Mouse (Mus musculus) MEL (cell line): ENCODE data around the gene 1700047I17Rik2.
"Not testable (repeated sequence)": the region's sequence is repeated elsewhere in the genome, so short reads cannot be mapped to it uniquely, and the experiment has no call there.

Experiments
- BHLHE40 ChIP-seq: IDR thresholded peaks from 2 replicates; pipeline ENCODE4 v1.6.1; 2012; ENCODE audit warnings: low read depth, mild to moderate bottlenecking, inconsistent platforms, low read length, improper control_type of control experiment, borderline replicate concordance
- CTCF ChIP-seq, 3 experiments: IDR thresholded peaks in 2 of 3; conservative IDR thresholded peaks in 1 of 3; 2 replicates each; pipeline ENCODE4 v1.5.1; 2011 to 2012; ENCODE audit warnings: low read length in 3 of 3, low read depth in 2 of 3, mild to moderate bottlenecking in 2 of 3, improper control_type of control experiment in 1 of 3, inconsistent platforms in 1 of 3, mixed read lengths in 1 of 3, moderate library complexity in 1 of 3; ENCODE audit not compliant: control insufficient read depth in 1 of 3, insufficient read depth in 1 of 3, poor library complexity in 1 of 3, severe bottlenecking in 1 of 3
- ELF1 ChIP-seq: IDR thresholded peaks from 2 replicates; pipeline ENCODE4 v1.6.1; 2014; ENCODE audit warnings: low read depth, mild to moderate bottlenecking, inconsistent platforms, low read length, improper control_type of control experiment, moderate library complexity
- EP300 ChIP-seq, 2 experiments: IDR thresholded peaks; 2 replicates each; pipeline ENCODE4 v1.6.1; 2011; ENCODE audit warnings: improper control_type of control experiment in 2 of 2, low read length in 2 of 2, low read depth in 1 of 2, mild to moderate bottlenecking in 1 of 2
- GATA1 ChIP-seq: IDR thresholded peaks from 2 replicates; pipeline ENCODE4 v1.6.1; 2011; ENCODE audit warnings: low read depth, low read length, improper control_type of control experiment
- HCFC1 ChIP-seq: IDR thresholded peaks from 2 replicates; pipeline ENCODE4 v1.6.1; 2012; ENCODE audit warnings: low read depth, mild to moderate bottlenecking, inconsistent platforms, low read length, improper control_type of control experiment, moderate library complexity
- MAZ ChIP-seq: IDR thresholded peaks from 2 replicates; pipeline ENCODE4 v1.6.1; 2012; ENCODE audit warnings: low read depth, mild to moderate bottlenecking, inconsistent platforms, low read length, improper control_type of control experiment
- MXI1 ChIP-seq: IDR thresholded peaks from 2 replicates; pipeline ENCODE4 v1.6.1; 2011; ENCODE audit warnings: mild to moderate bottlenecking, low read depth, low read length, improper control_type of control experiment
- NRF1 ChIP-seq: IDR thresholded peaks from 2 replicates; pipeline ENCODE4 v1.6.1; 2014; ENCODE audit warnings: low read depth, mild to moderate bottlenecking, inconsistent platforms, low read length, improper control_type of control experiment, moderate library complexity; ENCODE audit not compliant: poor library complexity, insufficient read depth, severe bottlenecking
- POLR2A ChIP-seq, 2 experiments: IDR thresholded peaks; 2 replicates each; pipeline ENCODE4 v1.6.1; 2011 to 2012; ENCODE audit warnings: low read length in 2 of 2, mild to moderate bottlenecking in 2 of 2, control low read depth in 1 of 2, improper control_type of control experiment in 1 of 2, low read depth in 1 of 2, moderate library complexity in 1 of 2; ENCODE audit not compliant: control insufficient read depth in 1 of 2, insufficient read depth in 1 of 2, poor library complexity in 1 of 2
- POLR2AphosphoS2 ChIP-seq: IDR thresholded peaks from 2 replicates; pipeline ENCODE4 v1.6.1; 2011; ENCODE audit warnings: low read length, improper control_type of control experiment
- RCOR1 ChIP-seq: IDR thresholded peaks from 2 replicates; pipeline ENCODE4 v1.6.1; 2012; ENCODE audit warnings: low read depth, mild to moderate bottlenecking, inconsistent platforms, low read length, improper control_type of control experiment
- TCF12 ChIP-seq: IDR thresholded peaks from 2 replicates; pipeline ENCODE4 v1.6.1; 2014; ENCODE audit warnings: low read depth, mild to moderate bottlenecking, inconsistent platforms, low read length, improper control_type of control experiment, moderate library complexity
- UBTF ChIP-seq: IDR thresholded peaks from 2 replicates; pipeline ENCODE4 v1.6.1; 2012; ENCODE audit warnings: low read depth, mild to moderate bottlenecking, inconsistent platforms, low read length, improper control_type of control experiment, moderate library complexity, borderline replicate concordance; ENCODE audit not compliant: insufficient read depth

DNA sequence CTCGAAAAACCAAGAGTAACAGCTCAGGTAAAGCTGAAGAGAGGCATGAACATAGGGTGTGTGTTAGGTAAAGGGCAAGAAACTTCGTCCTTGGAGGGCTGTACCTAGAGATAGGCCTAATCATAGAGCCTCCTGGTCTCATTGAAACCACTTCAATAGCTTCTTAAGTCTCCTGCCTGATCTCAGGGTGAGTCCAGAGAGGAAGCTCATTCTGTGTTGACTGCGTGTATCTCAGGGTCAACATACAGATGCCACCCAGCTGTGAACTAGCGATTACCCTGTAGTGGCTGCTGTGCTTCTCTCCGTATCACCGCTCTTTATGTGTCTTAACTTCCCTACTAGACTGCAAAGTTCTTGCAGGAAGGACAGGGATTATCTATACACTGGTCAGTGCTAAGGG is 13.6 kb downstream of the 1700047I17Rik2 start:
- not testable (repeated sequence) for TF ChIP-seq EP300 (IDR thresholded peaks at IDR 0.05; ENCODE audit: low read depth in 1 of 2, low read length in 2 of 2); CTCF (IDR thresholded peaks at IDR 0.05 in 2 of 3, conservative IDR thresholded peaks at IDR 0.05 in 1 of 3; ENCODE audit: control insufficient read depth in 1 of 3, insufficient read depth in 1 of 3, low read depth in 2 of 3, low read length in 3 of 3, poor library complexity in 1 of 3, severe bottlenecking in 1 of 3); NRF1; UBTF; GATA1; BHLHE40; RCOR1; MXI1; POLR2AphosphoS2; TCF12; HCFC1; POLR2A (IDR thresholded peaks at IDR 0.05; ENCODE audit: control insufficient read depth in 1 of 2, insufficient read depth in 1 of 2, low read depth in 1 of 2, low read length in 2 of 2, poor library complexity in 1 of 2); ELF1; MAZ
